ENCODE assay signal across 9 mouse cellular contexts in genomic region chr2:31823933-31824730, GRCm38 (mm10). TPM values are rescaled to one million over a fixed set of nuclear protein-coding genes. Genes with fewer than 3 reads are reported as not detected.
DNase-seq lines count a peak whose midpoint lies in the region.
"Had no signal": no experiment of that assay in that cellular context is flagged by ENCODE, and none has a peak within 500 bp of the region (broad histone marks: within the 10 kb centered on the region; RNA-seq: fewer than 3 reads in every experiment).

No protein-coding gene starts in this region.

- no peaks in the 10 kb centered on the region for H3K27me3 ChIP-seq in splenic B cell, adult 2 months (ENCODE audit: control insufficient read depth, insufficient read depth, low read length, poor library complexity, severe bottlenecking)

- DNase-seq in heart, postnatal 4 days: peak; percentile 57
- DNase-seq in heart, postnatal 36 days: no peak
- DNase-seq in 416B (ENCODE audit: low read depth) (peak; percentile 30), ZHBTc4 (ENCODE audit: low read depth, low spot score) (peak; percentile 53)
- DNase-seq in induced T-regulatory cell, adult 2 months (ENCODE audit: low read depth): peak; percentile 63
- peak; percentile 67 for DNase-seq in splenic B cell, adult 2 months (ENCODE audit: low read depth, low spot score)
- DNase-seq in adrenal gland, adult (ENCODE audit: inconsistent age in 2 of 2, low spot score in 1 of 2): no peak
- DNase-seq in right cerebral cortex, postnatal 10 days (ENCODE audit: low spot score in 2 of 2): no peak

- intact Hi-C loops in heart, postnatal 36 days (cut with DNase I): no loop called here

- H3K36me3 ChIP-seq in splenic B cell, adult 2 months (ENCODE audit: control insufficient read depth, insufficient read depth, low read length, poor library complexity, severe bottlenecking): no peaks in the 10 kb centered on the region

RNA-seq across cellular contexts. Expression of gene Qrfp, which starts 13.8 kb away (rescaled TPM):
- not detected for total RNA-seq in heart, postnatal 4 days (2021)
- total RNA-seq in heart, postnatal 36 days (2021): not detected
- total RNA-seq: adrenal gland, postnatal 36 days had no signal

RNA-seq across cellular contexts. Expression of gene Fibcd1, which starts 21.7 kb away (rescaled TPM):
- total RNA-seq in heart, postnatal 4 days (2021): not detected
- total RNA-seq in heart, postnatal 36 days (2021): not detected

Comparison
In these comparisons a context has a peak if more than half of its experiments do, and no peak if none do; other contexts are left out.
1. DNase-seq: peak in heart, postnatal 4 days (single experiment), 416B (single experiment), ZHBTc4 (single experiment), induced T-regulatory cell, adult 2 months (single experiment) and splenic B cell, adult 2 months (single experiment); none in heart, postnatal 36 days (0 of 2), adrenal gland, adult (0 of 2) and right cerebral cortex, postnatal 10 days (0 of 2).